Mouse (Mus musculus) neural tube, embryonic 11.5 days (tissue): ENCODE measurements around the gene Polg2. TPM values are rescaled to one million over a fixed set of nuclear protein-coding genes. Genes with fewer than 3 reads are reported as not detected.

Experiments used
- ATAC-seq: fragments of 200-750 bp; cut with Nextera tagmentation; 2 replicates; pipeline ENCODE4 v1.8.0; 2017; ENCODE audit warnings: moderate number of reproducible peaks, mild to moderate bottlenecking, moderate TSS enrichment, moderate library complexity; ENCODE audit not compliant: insufficient read depth, low FRiP score, low TSS enrichment
- DNase-seq: peaks from one replicate; pipeline ENCODE4 v3.0.0-alpha.2; 2015; ENCODE audit warnings: low spot score
- H3K27ac ChIP-seq: fragments of 300-500 bp; sonication (generic); 2 replicates; pipeline ENCODE4 v1.5.1; 2014; ENCODE audit warnings: low read depth, mild to moderate bottlenecking, low read length
- H3K27me3 ChIP-seq: fragments of 300-500 bp; sonication (generic); 2 replicates; pipeline ENCODE4 v1.6.1; 2014; ENCODE audit warnings: mild to moderate bottlenecking, low read length, mixed read lengths; ENCODE audit not compliant: control insufficient read depth, insufficient read depth
- H3K36me3 ChIP-seq: fragments of 300-500 bp; sonication (generic); 2 replicates; pipeline ENCODE4 v1.6.1; 2014; ENCODE audit warnings: mild to moderate bottlenecking, low read length, moderate library complexity, mixed read lengths; ENCODE audit not compliant: control insufficient read depth, insufficient read depth
- H3K4me1 ChIP-seq: fragments of 300-500 bp; sonication (generic); 2 replicates; pipeline ENCODE4 v1.6.1; 2014; ENCODE audit warnings: low read length, mixed read lengths; ENCODE audit not compliant: control insufficient read depth, insufficient read depth
- H3K4me2 ChIP-seq: fragments of 300-500 bp; sonication (generic); 2 replicates; pipeline ENCODE4 v1.6.1; 2014; ENCODE audit warnings: low read depth, mild to moderate bottlenecking, moderate library complexity
- H3K4me3 ChIP-seq: fragments of 300-500 bp; sonication (generic); 2 replicates; pipeline ENCODE4 v1.5.1; 2014; ENCODE audit warnings: low read depth, low read length
- H3K9ac ChIP-seq: fragments of 300-500 bp; sonication (generic); 2 replicates; pipeline ENCODE4 v1.6.1; 2014; ENCODE audit warnings: mild to moderate bottlenecking, low read length
- H3K9me3 ChIP-seq: fragments of 300-500 bp; sonication (generic); 2 replicates; pipeline ENCODE4 v1.6.1; 2016; ENCODE audit warnings: low read length; ENCODE audit not compliant: control insufficient read depth
- WGBS: fragments of 180-500 bp; shearing (Covaris S2); extraction: QIAGEN DNeasy Blood & Tissue Kit; methylation state at CpG from one replicate; pipeline ENCODE4 v1.1.7; 2014; 5-methylcytosine and 5-hydroxymethylcytosine counted together
- polyA plus RNA-seq: library from polyadenylated mRNA; unstranded; fragments of >200 nt; fragmentation: Nextera tagmentation; extraction: Ambion mirVana; gene quantifications from 2 replicates; pipeline ENCODE4 v1.2.1, GENCODE M21; 2014

The Polg2 gene
- polyA plus RNA-seq = 7.6 and 8.4 TPM in 2 replicates

- Histone ChIP-seq H3K4me2 (peak within 1 kb of the TSS; percentile 87), H3K36me3 (peaks cover 13% of the 10 kb centered on the region), H3K27me3 (no peaks in the 10 kb centered on the region), H3K4me1 (peaks cover 3% of the 10 kb centered on the region; the same call in 1 of the 2 replicates), H3K9me3 (no peaks in the 10 kb centered on the region), H3K27ac (peak within 1 kb of the TSS; percentile 83), H3K9ac (peak within 1 kb of the TSS; percentile 91), H3K4me3 (peak within 1 kb of the TSS; percentile 79)
- 2% methylated on average over 30 of the region's 30 CpGs for WGBS
- DNase-seq (peak; percentile 92), ATAC-seq (peak; percentile 98)
Measured at GRCm38 (mm10) chr11:106779388-106780088, at the start of gene Polg2. Gene Polg2 (minus strand): TSS chr11:106779537.

DNA sequence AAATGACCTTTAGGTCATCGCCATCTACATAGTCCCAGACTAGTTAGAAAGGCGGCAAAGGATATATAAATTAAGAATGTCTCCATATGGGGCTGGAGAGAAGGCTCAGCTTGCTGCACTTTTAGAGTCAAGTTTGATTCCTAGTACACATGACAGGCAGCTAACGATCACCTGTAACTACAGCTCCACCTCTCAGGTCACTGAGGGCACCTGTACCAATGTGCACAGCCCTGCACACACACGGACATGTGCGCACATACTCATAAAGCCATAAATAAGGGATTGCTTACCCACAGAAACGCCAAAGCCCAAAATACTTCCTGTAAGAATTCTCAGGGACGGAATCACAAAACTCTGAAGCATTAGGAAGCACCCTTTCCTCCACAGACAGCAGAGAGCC, 48.7 kb upstream of the Polg2 start:
- H3K4me2 ChIP-seq = no peak overlapping the region
- H3K4me3 ChIP-seq = no peak overlapping the region
- no peaks in the 10 kb centered on the region for H3K9me3 ChIP-seq
- H3K27me3 ChIP-seq = no peaks in the 10 kb centered on the region
- peaks cover 11% of the 10 kb centered on the region for H3K36me3 ChIP-seq
- DNase-seq = no peak
- no peak overlapping the region for H3K9ac ChIP-seq
- 96% methylated on average over 7 of the region's 7 CpGs for WGBS
- H3K27ac ChIP-seq = no peak overlapping the region
- ATAC-seq = no peak
- H3K4me1 ChIP-seq = no peaks in the 10 kb centered on the region

- peaks cover 13% of the 10 kb centered on the region for H3K36me3 ChIP-seq
- H3K4me1 ChIP-seq = no peaks in the 10 kb centered on the region
- H3K9me3 ChIP-seq = no peaks in the 10 kb centered on the region
- H3K27ac ChIP-seq = no peak overlapping the region
- H3K9ac ChIP-seq = no peak overlapping the region
- DNase-seq (no peak), ATAC-seq (no peak)
- no peak overlapping the region for H3K4me3 ChIP-seq
- no peaks in the 10 kb centered on the region for H3K27me3 ChIP-seq
- 94% methylated on average over 10 of the region's 10 CpGs for WGBS
- no peak overlapping the region for H3K4me2 ChIP-seq
Measured at GRCm38 (mm10) chr11:106824403-106824802, 45.1 kb upstream of the Polg2 start.

DNA sequence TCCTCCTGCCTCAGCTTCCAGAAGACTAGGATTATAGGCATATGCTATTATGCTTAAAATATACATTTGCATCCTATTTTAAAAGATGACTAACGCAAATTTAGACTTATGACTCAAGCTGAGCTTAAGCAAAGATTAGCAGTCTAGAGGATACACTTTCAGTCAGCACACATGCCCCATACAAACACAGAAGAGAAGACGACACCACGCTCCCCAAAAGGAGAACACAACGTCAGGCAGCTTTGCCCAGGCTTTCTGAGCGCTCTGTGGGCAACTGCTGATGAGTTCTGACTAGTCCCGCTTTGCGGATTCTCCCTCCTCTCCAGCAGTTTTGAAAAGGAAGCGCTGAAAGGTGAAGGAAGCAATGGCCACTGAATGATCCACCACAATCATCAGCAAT, 44.4 kb upstream of the Polg2 start:
- Histone ChIP-seq H3K27me3 (no peaks in the 10 kb centered on the region), H3K4me3 (no peak overlapping the region), H3K36me3 (peaks cover 14% of the 10 kb centered on the region), H3K9me3 (no peaks in the 10 kb centered on the region), H3K9ac (no peak overlapping the region), H3K27ac (no peak overlapping the region), H3K4me2 (no peak overlapping the region), H3K4me1 (no peaks in the 10 kb centered on the region)
- ATAC-seq (no peak), DNase-seq (no peak)
- 92% methylated on average over 8 of the region's 8 CpGs for WGBS

- Histone ChIP-seq H3K9ac (no peak overlapping the region), H3K4me1 (no peaks in the 10 kb centered on the region), H3K27me3 (no peaks in the 10 kb centered on the region), H3K4me2 (no peak overlapping the region), H3K27ac (no peak overlapping the region), H3K9me3 (no peaks in the 10 kb centered on the region), H3K36me3 (peaks cover 14% of the 10 kb centered on the region), H3K4me3 (no peak overlapping the region)
- 83% methylated on average over 5 of the region's 5 CpGs for WGBS
- DNase-seq (no peak), ATAC-seq (no peak)
Measured at GRCm38 (mm10) chr11:106822911-106823310, 43.6 kb upstream of the Polg2 start.

GRCm38 (mm10) chr11:106822491-106822890, 43.2 kb upstream of the Polg2 start:
- ATAC-seq (no peak), DNase-seq (no peak)
- Histone ChIP-seq H3K4me3 (no peak overlapping the region), H3K9ac (no peak overlapping the region), H3K4me2 (no peak overlapping the region), H3K36me3 (peaks cover 14% of the 10 kb centered on the region), H3K4me1 (no peaks in the 10 kb centered on the region), H3K9me3 (no peaks in the 10 kb centered on the region), H3K27ac (no peak overlapping the region), H3K27me3 (no peaks in the 10 kb centered on the region)
- 94% methylated on average over 8 of the region's 8 CpGs for WGBS

DNA sequence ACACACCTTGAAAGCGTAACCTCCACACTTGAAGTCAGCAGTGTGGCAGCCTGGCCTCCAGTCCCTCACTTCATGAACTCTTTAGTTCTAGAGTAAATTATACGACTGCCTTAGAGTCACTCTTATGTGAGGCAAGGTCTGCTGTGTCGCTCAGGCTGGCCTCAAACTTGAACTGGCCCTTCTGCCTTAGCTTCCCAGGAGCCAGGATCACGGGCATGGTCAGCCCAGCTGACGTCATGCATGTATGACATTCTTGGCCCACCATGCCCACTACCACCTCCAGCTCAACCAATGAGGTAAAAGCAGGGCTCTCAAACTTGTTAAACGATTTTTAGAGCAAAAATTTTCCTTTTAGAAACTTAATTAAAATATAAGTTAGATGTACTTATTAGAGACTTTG, 42.1 kb upstream of the Polg2 start:
- Histone ChIP-seq H3K4me2 (no peak overlapping the region), H3K36me3 (peaks cover 13% of the 10 kb centered on the region), H3K4me3 (no peak overlapping the region)

DNA sequence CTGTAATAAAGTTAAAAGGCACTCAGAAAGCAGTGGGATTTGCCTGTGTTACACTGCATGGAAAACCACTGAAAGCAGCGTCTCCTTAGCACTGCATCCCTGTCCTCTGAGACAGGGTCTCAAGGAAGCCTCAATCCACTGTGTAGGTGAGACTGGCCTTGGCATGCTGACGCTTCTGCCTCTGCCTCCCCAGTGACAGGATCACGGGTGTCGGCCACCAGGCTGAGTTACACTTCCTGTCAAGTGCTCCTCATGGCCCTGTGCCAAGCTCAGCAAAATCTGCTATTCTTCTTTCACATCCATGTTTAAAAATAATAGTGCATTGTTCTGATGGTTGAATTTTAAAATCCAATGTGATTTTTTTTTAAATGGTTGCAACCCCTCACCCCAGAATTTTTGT, 41.6 kb upstream of the Polg2 start:
- H3K4me3 ChIP-seq = no peak overlapping the region
- no peaks in the 10 kb centered on the region for H3K9me3 ChIP-seq
- H3K27me3 ChIP-seq = no peaks in the 10 kb centered on the region
- 82% methylated on average over 4 of the region's 4 CpGs for WGBS
- no peak overlapping the region for H3K9ac ChIP-seq
- no peaks in the 10 kb centered on the region for H3K4me1 ChIP-seq
- no peak for DNase-seq
- H3K36me3 ChIP-seq = peaks cover 12% of the 10 kb centered on the region
- H3K4me2 ChIP-seq = no peak overlapping the region
- no peak for ATAC-seq
- no peak overlapping the region for H3K27ac ChIP-seq

More for the DNA sequence above, 42.1 kb upstream of the Polg2 start:
- H3K27ac ChIP-seq = no peak overlapping the region
- ATAC-seq = no peak
- no peaks in the 10 kb centered on the region for H3K4me1 ChIP-seq
- no peak overlapping the region for H3K9ac ChIP-seq
- no peaks in the 10 kb centered on the region for H3K9me3 ChIP-seq
- no peaks in the 10 kb centered on the region for H3K27me3 ChIP-seq
- no peak for DNase-seq
- WGBS = 93% methylated on average over 6 of the region's 6 CpGs

DNA sequence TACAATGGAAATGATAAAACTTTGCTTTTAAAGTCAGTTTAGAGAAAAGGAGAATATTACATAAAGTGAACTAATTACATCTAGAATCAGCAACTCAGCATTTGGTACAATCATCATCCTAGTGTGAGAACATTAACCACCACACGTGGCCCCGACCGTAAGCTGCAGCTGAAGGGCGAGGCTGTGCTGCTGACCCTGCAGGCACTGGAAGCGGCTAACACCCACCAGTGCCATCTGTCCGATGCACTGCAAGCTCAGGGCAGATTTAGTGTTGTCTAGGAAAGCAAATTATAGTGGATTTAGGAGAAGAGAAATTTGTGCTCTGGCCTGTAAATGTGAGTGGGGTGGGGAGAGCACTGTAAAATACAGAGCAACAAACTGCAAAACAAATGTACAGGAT, 40.9 kb upstream of the Polg2 start:
- Histone ChIP-seq H3K4me2 (no peak overlapping the region), H3K4me1 (no peaks in the 10 kb centered on the region), H3K9me3 (no peaks in the 10 kb centered on the region), H3K4me3 (no peak overlapping the region), H3K27ac (no peak overlapping the region), H3K9ac (no peak overlapping the region), H3K36me3 (peaks cover 15% of the 10 kb centered on the region), H3K27me3 (no peaks in the 10 kb centered on the region)
- DNase-seq = no peak
- WGBS = 72% methylated on average over 6 of the region's 6 CpGs
- ATAC-seq = no peak
